Mouse (Mus musculus): ENCODE results near the gene Clic4.

- no peak for TF ChIP-seq CTCF (IDR thresholded peaks at IDR 0.05; ENCODE audit: extremely low read depth, insufficient read depth, insufficient read length, insufficient replicate concordance)
- no peak for TF ChIP-seq POLR2A (IDR thresholded peaks at IDR 0.05; ENCODE audit: low read depth, low read length)
Observed at GRCm38 (mm10) chr4:135269656-135270341, 2.8 kb downstream of the Clic4 start.
